Mouse (Mus musculus): ENCODE data around the gene Olfr172.

Gene Olfr172

GRCm38 (mm10) chr16:58763076-58763475 lies at the start of gene Olfr172:
Gene Olfr172 (minus strand): TSS chr16:58763176.
- DNase-seq, result no peak

- DNase-seq, result no peak
Observed at GRCm38 (mm10) chr16:58800168-58800567, 37.2 kb upstream of the Olfr172 start, which contains the start of gene Olfr173. Gene Olfr173 (minus strand): TSS chr16:58800268.

GRCm38 (mm10) chr16:58756191-58756590 lies 6.8 kb downstream of the Olfr172 start:
- DNase-seq, result no peak

- DNase-seq, result no peak
Observed at GRCm38 (mm10) chr16:58751314-58751713, 11.7 kb downstream of the Olfr172 start.

GRCm38 (mm10) chr16:58746715-58747114 lies 16.3 kb downstream of the Olfr172 start:
- no peak for DNase-seq

GRCm38 (mm10) chr16:58740751-58741150 lies 22.2 kb downstream of the Olfr172 start:
- no peak for DNase-seq

- DNase-seq, result no peak
Observed at GRCm38 (mm10) chr16:58738800-58739199, 24.2 kb downstream of the Olfr172 start.

- DNase-seq, result no peak
Observed at GRCm38 (mm10) chr16:58738205-58738604, 24.8 kb downstream of the Olfr172 start.

- DNase-seq, result no peak
Observed at GRCm38 (mm10) chr16:58728176-58728671, 34.8 kb downstream of the Olfr172 start.

- DNase-seq, result peak; percentile 97
Observed at GRCm38 (mm10) chr16:58727477-58728131, 35.4 kb downstream of the Olfr172 start, which contains the start of gene Cldnd1. Gene Cldnd1 (plus strand): TSS chr16:58727910.

- no peak for DNase-seq
Observed at GRCm38 (mm10) chr16:58726680-58727476, 36.1 kb downstream of the Olfr172 start.

- DNase-seq, result no peak
Observed at GRCm38 (mm10) chr16:58722292-58722691, 40.7 kb downstream of the Olfr172 start.

GRCm38 (mm10) chr16:58718666-58719120 lies 44.3 kb downstream of the Olfr172 start, which contains the start of gene Gpr15:
Gene Gpr15 (minus strand): TSS chr16:58719070.
- no peak for DNase-seq

GRCm38 (mm10) chr16:58715018-58715417 lies 48.0 kb downstream of the Olfr172 start:
- no peak for DNase-seq

- no peak for DNase-seq
Observed at GRCm38 (mm10) chr16:58713128-58713527, 49.8 kb downstream of the Olfr172 start.

- DNase-seq, result no peak
Observed at GRCm38 (mm10) chr16:58712221-58712620, 50.8 kb downstream of the Olfr172 start.
